Mouse (Mus musculus) kidney, embryonic 14.5 days (tissue): ENCODE measurements around the gene Cyp2b10. TPM values are rescaled to one million over a fixed set of nuclear protein-coding genes. Genes with fewer than 3 reads are reported as not detected.

ENCODE experiments used
- ATAC-seq: fragments of 200-750 bp; cut with Nextera tagmentation; 2 replicates; pipeline ENCODE4 v1.8.0; 2017; ENCODE audit warnings: moderate number of reproducible peaks, mild to moderate bottlenecking, moderate TSS enrichment, moderate library complexity; ENCODE audit not compliant: low FRiP score, low TSS enrichment
- H3K27ac ChIP-seq: fragments of 300-500 bp; sonication (generic); 2 replicates; pipeline ENCODE4 v1.5.1; 2014; ENCODE audit warnings: low read depth, mild to moderate bottlenecking, low read length, moderate library complexity, mixed read lengths
- H3K27me3 ChIP-seq: fragments of 300-500 bp; sonication (generic); 2 replicates; pipeline ENCODE4 v1.6.1; 2014; ENCODE audit warnings: mild to moderate bottlenecking, low read length; ENCODE audit not compliant: control insufficient read depth, insufficient read depth
- H3K36me3 ChIP-seq: fragments of 300-500 bp; sonication (generic); 2 replicates; pipeline ENCODE4 v1.6.1; 2014; ENCODE audit warnings: low read length, mixed read lengths; ENCODE audit not compliant: control insufficient read depth, insufficient read depth
- H3K4me1 ChIP-seq: fragments of 300-500 bp; sonication (generic); 2 replicates; pipeline ENCODE4 v1.6.1; 2014; ENCODE audit warnings: low read length, mixed read lengths; ENCODE audit not compliant: control insufficient read depth, insufficient read depth
- H3K4me2 ChIP-seq: fragments of 300-500 bp; sonication (generic); replicated peaks from 2 replicates; pipeline ENCODE4 v1.6.1; 2014; ENCODE audit warnings: low read depth, mild to moderate bottlenecking, low read length
- H3K4me3 ChIP-seq: fragments of 300-500 bp; sonication (generic); 2 replicates; pipeline ENCODE4 v1.5.1; 2014; ENCODE audit warnings: mild to moderate bottlenecking, low read length
- H3K9ac ChIP-seq: fragments of 300-500 bp; sonication (generic); 2 replicates; pipeline ENCODE4 v1.6.1; 2014; ENCODE audit warnings: low read depth, mild to moderate bottlenecking, low read length, moderate library complexity
- H3K9me3 ChIP-seq: fragments of 300-500 bp; sonication (generic); 2 replicates; pipeline ENCODE4 v1.6.1; 2016; ENCODE audit warnings: low read length; ENCODE audit not compliant: control insufficient read depth
- WGBS: fragments of 180-500 bp; shearing (Covaris S2); extraction: QIAGEN DNeasy Blood & Tissue Kit; methylation state at CpG from one replicate; pipeline ENCODE4 v1.1.7; 2014; 5-methylcytosine and 5-hydroxymethylcytosine counted together
- polyA plus RNA-seq: library from polyadenylated mRNA; unstranded; fragments of >200 nt; fragmentation: Nextera tagmentation; extraction: Ambion mirVana; gene quantifications from 2 replicates; pipeline ENCODE4 v1.2.1, GENCODE M21; 2014

Cyp2b10 gene
- not detected in 2 replicates for polyA plus RNA-seq

GRCm38 (mm10) chr7:25897411-25897810 is at the start of gene Cyp2b10:
Cyp2b10 (plus strand) TSS chr7:25897620.
- ATAC-seq = no peak
- Histone ChIP-seq H3K4me1 (no peaks in the 10 kb centered on the region), H3K36me3 (no peaks in the 10 kb centered on the region), H3K9ac (no peak within 1 kb of the TSS), H3K4me3 (no peak within 1 kb of the TSS), H3K4me2 (no peak within 1 kb of the TSS), H3K9me3 (no peaks in the 10 kb centered on the region), H3K27ac (no peak within 1 kb of the TSS), H3K27me3 (no peaks in the 10 kb centered on the region)
- 81% methylated on average over 6 of the region's 6 CpGs for WGBS

GRCm38 (mm10) chr7:25847722-25848443 is 49.5 kb upstream of the Cyp2b10 start:
- peak overlapping the region; percentile 52 for H3K4me2 ChIP-seq
- peak overlapping the region; percentile 30; the same call in 1 of the 2 replicates for H3K27ac ChIP-seq
- H3K9me3 ChIP-seq = no peaks in the 10 kb centered on the region
- no peaks in the 10 kb centered on the region for H3K36me3 ChIP-seq
- peak overlapping the region; percentile 65 for H3K9ac ChIP-seq
- WGBS = 10% methylated on average over 13 of the region's 13 CpGs
- H3K27me3 ChIP-seq = no peaks in the 10 kb centered on the region
- no peaks in the 10 kb centered on the region for H3K4me1 ChIP-seq
- peak; percentile 76 for ATAC-seq
- peak overlapping the region; percentile 49 for H3K4me3 ChIP-seq

- Histone ChIP-seq H3K4me2 (peak overlapping the region; percentile 52), H3K9me3 (no peaks in the 10 kb centered on the region), H3K4me3 (peak overlapping the region; percentile 49), H3K27ac (peak overlapping the region; percentile 30; the same call in 1 of the 2 replicates), H3K9ac (peak overlapping the region; percentile 65), H3K36me3 (no peaks in the 10 kb centered on the region), H3K4me1 (no peaks in the 10 kb centered on the region), H3K27me3 (no peaks in the 10 kb centered on the region)
- ATAC-seq = peak; percentile 56; the same call in 1 of the 2 replicates
- WGBS = 21% methylated on average over 11 of the region's 11 CpGs
These were observed 49.0 kb upstream of the Cyp2b10 start for GRCm38 (mm10) chr7:25848444-25848812.

GRCm38 (mm10) chr7:25855082-25855481 is 42.3 kb upstream of the Cyp2b10 start:
- H3K27me3 ChIP-seq = no peaks in the 10 kb centered on the region
- no peaks in the 10 kb centered on the region for H3K4me1 ChIP-seq
- no peaks in the 10 kb centered on the region for H3K9me3 ChIP-seq
- no peak overlapping the region for H3K9ac ChIP-seq
- no peak overlapping the region for H3K4me3 ChIP-seq
- 41% methylated on average over 8 of the region's 8 CpGs for WGBS
- no peaks in the 10 kb centered on the region for H3K36me3 ChIP-seq
- ATAC-seq = peak; percentile 39
- no peak overlapping the region for H3K27ac ChIP-seq
- H3K4me2 ChIP-seq = no peak overlapping the region

- no peaks in the 10 kb centered on the region for H3K9me3 ChIP-seq
- H3K36me3 ChIP-seq = no peaks in the 10 kb centered on the region
- no peak overlapping the region for H3K9ac ChIP-seq
- WGBS = 25% methylated on average over 9 of the region's 9 CpGs
- no peaks in the 10 kb centered on the region for H3K4me1 ChIP-seq
- no peaks in the 10 kb centered on the region for H3K27me3 ChIP-seq
- H3K27ac ChIP-seq = no peak overlapping the region
- peak overlapping the region; percentile 30 for H3K4me2 ChIP-seq
- peak overlapping the region; percentile 22; the same call in 1 of the 2 replicates for H3K4me3 ChIP-seq
- peak; percentile 79; the same call in 1 of the 2 replicates for ATAC-seq
These were observed 37.2 kb upstream of the Cyp2b10 start for GRCm38 (mm10) chr7:25859962-25860870.

GRCm38 (mm10) chr7:25862365-25862764 is 35.1 kb upstream of the Cyp2b10 start:
- Histone ChIP-seq H3K9ac (no peak overlapping the region), H3K4me3 (no peak overlapping the region), H3K27me3 (no peaks in the 10 kb centered on the region), H3K4me2 (no peak overlapping the region), H3K9me3 (no peaks in the 10 kb centered on the region), H3K27ac (no peak overlapping the region), H3K4me1 (no peaks in the 10 kb centered on the region), H3K36me3 (no peaks in the 10 kb centered on the region)
- ATAC-seq = no peak
- 76% methylated on average over 2 of the region's 2 CpGs for WGBS

GRCm38 (mm10) chr7:25863756-25864155 is 33.7 kb upstream of the Cyp2b10 start:
- H3K9me3 ChIP-seq = no peaks in the 10 kb centered on the region; the same call in 1 of the 2 replicates

GRCm38 (mm10) chr7:25864861-25865260 is 32.6 kb upstream of the Cyp2b10 start:
- H3K27ac ChIP-seq = no peak overlapping the region
- no peaks in the 10 kb centered on the region for H3K4me1 ChIP-seq
- WGBS = 43% methylated on average over 5 of the region's 5 CpGs
- no peak overlapping the region for H3K9ac ChIP-seq
- no peaks in the 10 kb centered on the region for H3K36me3 ChIP-seq
- no peak for ATAC-seq
- no peak overlapping the region for H3K4me3 ChIP-seq
- no peaks in the 10 kb centered on the region; the same call in 1 of the 2 replicates for H3K9me3 ChIP-seq
- no peaks in the 10 kb centered on the region for H3K27me3 ChIP-seq
- no peak overlapping the region for H3K4me2 ChIP-seq

More at GRCm38 (mm10) chr7:25863756-25864155, 33.7 kb upstream of the Cyp2b10 start:
- no peak overlapping the region for H3K9ac ChIP-seq
- 79% methylated on average over 3 of the region's 3 CpGs for WGBS
- no peak for ATAC-seq
- no peaks in the 10 kb centered on the region for H3K36me3 ChIP-seq
- H3K4me3 ChIP-seq = no peak overlapping the region
- H3K27me3 ChIP-seq = no peaks in the 10 kb centered on the region
- no peaks in the 10 kb centered on the region for H3K4me1 ChIP-seq
- no peak overlapping the region for H3K4me2 ChIP-seq
- H3K27ac ChIP-seq = no peak overlapping the region
